Mouse (Mus musculus) A20 (cell line): ENCODE measurements around the gene Dyrk1a.

Source experiments
- DNase-seq: peaks from one replicate; pipeline ENCODE4 v3.0.0-alpha.2; 2011; ENCODE audit warnings: low read depth, low spot score

Dyrk1a gene

DNA sequence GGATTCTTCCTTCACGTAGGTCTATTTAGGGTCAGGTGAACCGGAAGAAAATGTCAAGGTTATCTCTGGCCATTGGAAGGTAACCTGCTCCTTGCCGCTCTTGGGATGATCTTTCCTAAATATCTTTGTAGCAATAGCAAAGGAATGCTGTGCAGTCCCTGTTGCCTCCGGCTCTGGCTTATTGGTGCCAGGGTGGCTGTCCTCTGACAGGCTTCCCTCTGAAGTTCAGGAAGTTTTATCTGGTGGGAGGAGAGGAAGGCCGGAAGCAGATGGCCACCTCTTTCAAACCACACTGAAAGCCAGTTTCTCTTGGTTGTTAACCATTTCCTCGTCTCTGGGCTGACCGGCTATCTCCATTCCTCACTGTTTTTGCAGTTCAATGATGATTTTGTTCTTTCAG, 10.5 kb upstream of the Dyrk1a start:
- no peak for DNase-seq

DNA sequence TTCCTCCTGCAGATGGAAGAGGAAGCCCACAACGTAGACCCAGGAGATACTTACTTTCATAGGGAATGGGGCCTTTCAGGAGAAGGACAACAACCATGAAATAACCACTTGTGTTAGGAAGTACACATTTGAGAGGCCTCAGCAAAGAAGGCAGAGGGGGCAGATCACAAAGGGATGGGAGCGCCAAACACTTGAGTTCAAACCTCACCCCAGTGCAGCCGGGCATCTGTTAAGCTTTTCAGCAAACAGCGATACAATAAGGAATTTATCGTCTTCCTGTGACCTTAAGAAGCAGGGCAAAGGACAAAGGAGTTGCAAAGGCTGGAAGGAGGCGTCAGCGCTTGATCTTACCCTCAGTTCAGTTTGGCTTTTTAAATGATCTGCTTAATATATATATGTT, 10.0 kb upstream of the Dyrk1a start:
- DNase-seq: no peak

GRCm38 (mm10) chr16:94560618-94561017, 9.2 kb upstream of the Dyrk1a start:
- no peak for DNase-seq

DNA sequence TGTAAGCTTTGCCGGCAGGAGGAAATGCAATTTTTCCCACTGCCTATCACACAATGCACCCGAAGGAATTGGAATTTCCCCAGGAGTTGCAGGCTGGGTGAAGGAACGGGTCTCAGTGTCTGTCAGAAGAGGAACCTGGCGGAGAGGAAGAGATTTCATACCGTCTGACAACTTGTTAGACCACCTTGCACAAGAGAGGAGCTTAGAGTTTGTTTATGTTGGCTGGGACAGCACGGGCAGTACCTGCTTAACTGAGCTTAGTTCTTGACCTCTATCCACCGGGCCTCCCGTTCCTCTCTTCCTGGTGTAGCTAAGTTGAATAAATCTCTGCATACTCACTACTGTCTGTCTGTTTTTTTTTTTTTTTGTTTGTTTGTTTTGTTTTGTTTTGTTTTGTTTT, 3.7 kb upstream of the Dyrk1a start:
- DNase-seq: no peak

GRCm38 (mm10) chr16:94566834-94567585, 2.8 kb upstream of the Dyrk1a start:
- DNase-seq: no peak

DNA sequence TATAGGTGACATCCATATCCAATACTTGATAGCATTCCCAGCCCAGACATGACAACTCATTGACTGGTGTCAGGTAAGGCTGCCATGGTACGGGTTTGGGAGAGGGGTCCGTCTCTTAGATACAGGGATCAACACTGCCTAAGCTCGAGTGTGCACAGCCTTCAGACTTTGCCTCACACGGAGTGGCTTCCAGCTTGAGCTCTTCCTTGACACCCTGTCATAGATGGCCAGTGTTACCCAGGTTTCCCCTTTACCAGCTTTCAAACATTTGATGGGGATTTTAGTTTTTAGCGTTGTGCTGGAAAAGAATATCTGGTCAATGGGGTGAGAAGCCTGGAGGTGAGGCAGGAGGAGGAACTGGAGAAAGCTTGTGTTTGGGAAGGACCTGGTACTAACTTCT, 2.1 kb upstream of the Dyrk1a start:
- no peak for DNase-seq

GRCm38 (mm10) chr16:94568335-94569228, 1.2 kb upstream of the Dyrk1a start:
- peak; percentile 86 for DNase-seq

- peak; percentile 63 for DNase-seq
These were observed 691 bp downstream of the Dyrk1a start for GRCm38 (mm10) chr16:94570361-94571041.

DNA sequence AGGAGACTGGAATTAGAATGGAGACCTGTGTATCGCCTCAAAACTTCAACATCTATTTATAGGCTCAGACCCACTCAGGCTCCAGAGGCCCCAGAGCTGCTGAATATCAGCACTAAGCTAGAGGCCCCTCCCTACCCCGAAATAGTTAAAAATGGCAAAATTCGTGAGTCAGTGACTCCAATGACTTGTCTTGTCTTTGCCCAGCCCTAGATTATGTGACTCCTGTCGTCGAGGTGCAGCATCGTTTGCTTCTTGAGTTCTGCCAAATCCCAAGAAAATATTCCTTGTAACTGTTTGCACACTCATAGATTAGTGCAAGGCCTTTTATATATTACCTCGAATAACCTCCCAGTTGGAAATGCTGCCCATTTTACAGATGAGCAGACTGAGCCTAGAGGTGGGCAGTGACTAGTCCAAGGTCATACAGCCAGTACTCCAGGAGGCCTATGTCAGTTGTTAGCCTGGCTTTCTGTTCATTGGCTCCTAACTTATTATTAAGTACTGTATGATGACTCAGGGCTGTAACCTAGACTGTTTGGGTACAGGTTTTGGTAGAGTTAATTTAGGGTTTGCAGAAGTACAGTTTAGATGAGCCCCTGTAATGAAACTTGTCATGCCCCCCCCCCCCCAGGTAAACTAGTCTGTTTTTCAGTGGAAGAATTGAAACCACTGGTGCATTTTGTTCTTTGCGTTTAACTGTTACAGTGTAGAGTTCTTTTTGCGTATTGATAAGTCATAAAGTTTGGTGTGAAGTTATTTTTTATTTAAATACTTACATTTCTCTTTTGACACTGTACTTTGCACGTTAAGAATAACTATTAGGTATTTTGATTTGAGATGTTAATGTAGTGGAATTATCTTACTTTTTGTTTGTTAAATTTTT, 1.5 kb downstream of the Dyrk1a start:
- peak; percentile 61 for DNase-seq

GRCm38 (mm10) chr16:94572422-94572821, 2.6 kb downstream of the Dyrk1a start:
- no peak for DNase-seq

GRCm38 (mm10) chr16:94574025-94574717, 4.4 kb downstream of the Dyrk1a start:
- no peak for DNase-seq

GRCm38 (mm10) chr16:94574718-94575094, 4.9 kb downstream of the Dyrk1a start:
- DNase-seq: no peak

DNA sequence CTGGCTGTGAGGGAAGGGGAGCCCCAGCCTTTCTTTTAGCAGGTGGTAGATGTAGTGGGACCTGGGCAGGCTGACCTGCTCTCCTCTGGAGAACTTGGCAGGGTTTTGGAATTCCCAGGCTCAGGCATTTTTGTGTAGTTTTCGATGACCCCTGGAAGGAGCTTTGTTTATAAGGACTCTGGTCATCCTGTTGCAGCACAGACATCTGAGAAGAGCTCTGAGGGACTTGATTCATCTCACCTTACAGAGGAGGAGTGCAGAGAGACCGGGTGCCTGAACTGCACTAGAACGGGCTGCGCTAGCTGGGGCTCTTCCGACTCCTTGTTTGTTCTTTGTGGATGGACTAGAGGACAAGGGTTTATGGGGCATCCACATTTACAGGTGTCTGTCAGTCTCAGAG, 5.9 kb downstream of the Dyrk1a start:
- no peak for DNase-seq

DNA sequence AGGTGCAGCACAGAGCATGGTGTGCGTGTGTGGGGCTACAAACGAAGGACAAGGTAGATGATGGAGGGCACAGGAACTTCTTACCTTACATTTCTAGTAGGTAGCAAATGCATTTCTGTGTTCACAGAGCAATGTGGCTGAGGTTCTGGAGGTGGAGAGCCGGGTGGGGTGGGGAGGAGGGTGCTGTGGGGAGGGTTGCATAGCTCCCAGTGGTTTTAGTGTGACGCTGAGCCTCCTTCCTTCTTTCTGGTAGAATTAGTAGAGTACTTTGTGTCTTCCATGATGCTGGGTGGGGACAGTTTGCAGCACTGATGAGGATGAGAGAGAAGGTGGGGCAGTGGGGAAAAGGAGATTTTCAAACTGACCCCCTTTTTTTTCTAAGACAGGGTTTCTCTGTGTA, 9.5 kb downstream of the Dyrk1a start:
- DNase-seq: no peak

DNA sequence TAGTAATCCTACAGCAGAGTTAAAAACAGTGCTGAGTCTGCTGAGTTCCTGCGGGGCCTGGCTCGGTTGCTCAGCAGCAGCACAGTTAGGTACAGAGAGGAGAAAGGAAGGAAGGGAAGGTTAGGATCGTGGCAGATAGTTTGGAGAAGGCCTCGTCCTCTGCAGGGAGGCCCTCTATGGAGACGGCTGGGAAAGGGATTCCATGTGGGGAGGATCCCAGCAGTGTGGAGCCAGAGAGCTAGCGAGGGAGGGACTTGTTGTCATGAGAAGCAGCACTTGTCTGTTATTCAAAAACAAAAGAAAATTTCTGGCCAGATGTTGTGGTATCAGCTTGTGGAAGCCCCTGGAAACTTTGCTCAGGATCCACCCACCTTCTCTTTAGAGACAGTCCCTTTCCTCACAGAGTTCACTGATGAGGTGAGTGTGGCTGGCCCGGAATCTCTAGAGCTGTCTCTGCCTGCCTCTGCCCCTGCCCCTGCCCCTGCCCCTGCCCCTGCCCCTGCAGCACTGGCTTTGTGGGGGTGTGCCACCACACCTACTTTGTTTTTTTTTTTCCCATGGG, 11.1 kb downstream of the Dyrk1a start:
- no peak for DNase-seq

GRCm38 (mm10) chr16:94586349-94586990, 16.7 kb downstream of the Dyrk1a start:
- DNase-seq: no peak

- DNase-seq: no peak
These were observed 17.7 kb downstream of the Dyrk1a start for GRCm38 (mm10) chr16:94587461-94587860.

GRCm38 (mm10) chr16:94588171-94588570, 18.4 kb downstream of the Dyrk1a start:
- DNase-seq: no peak

GRCm38 (mm10) chr16:94588974-94589373, 19.2 kb downstream of the Dyrk1a start:
- peak; percentile 56 for DNase-seq

GRCm38 (mm10) chr16:94589648-94590047, 19.8 kb downstream of the Dyrk1a start:
- no peak for DNase-seq
